Mouse (Mus musculus): ENCODE results near the gene Ikzf3.

DNA sequence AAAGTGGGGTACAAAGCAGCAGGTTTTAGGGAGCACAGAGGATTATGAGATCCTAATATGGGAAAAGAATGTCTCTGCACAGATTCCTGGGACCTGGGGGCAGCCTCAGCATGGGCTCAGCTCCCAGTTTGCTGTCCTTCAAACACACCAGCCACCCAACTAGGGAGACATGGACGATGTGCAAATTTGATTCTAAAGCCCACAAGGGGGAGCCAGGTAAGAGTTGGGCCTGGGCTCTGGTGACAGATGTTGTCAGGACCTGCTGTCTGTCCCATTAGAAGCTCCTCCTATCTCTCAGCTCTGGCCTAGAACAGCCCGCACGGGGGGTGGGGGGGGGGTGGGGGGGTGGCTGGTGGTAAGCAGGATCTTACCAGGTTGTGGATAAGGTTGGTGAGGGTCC, 37.7 kb upstream of the Ikzf3 start:
- TF ChIP-seq CTCF (IDR thresholded peaks at IDR 0.05) = no peak
- TF ChIP-seq EP300 (IDR thresholded peaks at IDR 0.05) = no peak

Measured in lung, postnatal 0 days (tissue).